Mouse (Mus musculus) embryonic fibroblast, embryonic 13.5 days (primary cell): Measurements from ENCODE around the gene Nanos3.

Source experiments
- CTCF ChIP-seq: IDR thresholded peaks from 2 replicates; pipeline ENCODE4 v1.5.1; 2011; ENCODE audit warnings: mild to moderate bottlenecking, control low read depth, low read length, moderate library complexity, borderline replicate concordance; ENCODE audit not compliant: insufficient read depth
- POLR2A ChIP-seq: IDR thresholded peaks from 2 replicates; pipeline ENCODE4 v1.6.1; 2011; ENCODE audit warnings: low read depth, mild to moderate bottlenecking, control low read depth, low read length, moderate library complexity

- TF ChIP-seq CTCF = no peak
- no peak for TF ChIP-seq POLR2A
These were observed 22.8 kb upstream of the Nanos3 start for GRCm38 (mm10) chr8:84207811-84208210.
